Mouse (Mus musculus) gastrocnemius, postnatal 36 days (tissue): Measurements from ENCODE around the gene Susd6. TPM values are rescaled to one million over a fixed set of nuclear protein-coding genes. Genes with fewer than 3 reads are reported as not detected.

Experiments used
- DNase-seq, 2 experiments: peaks; one replicate each; pipeline ENCODE4 v3.0.0; 2022
- intact Hi-C: fragments of 180-260 bp; cut with DNase I; formaldehyde crosslinking; loops from one replicate; pipeline ENCODE4 v1.15.1; 2025
- long read RNA-seq, 2 experiments: library from polyadenylated mRNA; stranded (forward); transcript quantifications; one replicate each; pipeline ENCODE4 v2.0.0; 2021
- total RNA-seq, 2 experiments: library from RNA; stranded (reverse); gene quantifications; 2 replicates each; pipeline ENCODE4 v1.2.3; 2021

Susd6 gene
- 10 to 100 TPM; 29.6 to 30.3 TPM for total RNA-seq
- long read RNA-seq, experiment 1, full-length matches to known transcripts: 4 of 79 reads
- long read RNA-seq, experiment 1, partial matches to known transcripts: 1 of 79 reads
- long read RNA-seq, experiment 1, other reads (novel, unspliced or antisense): 74 of 79 reads
- long read RNA-seq, experiment 2, full-length matches to known transcripts: 4 of 70 reads
- long read RNA-seq, experiment 2, partial matches to known transcripts: 66 of 70 reads
- long read RNA-seq, experiment 2, other reads (novel, unspliced or antisense): 0 of 70 reads

DNA sequence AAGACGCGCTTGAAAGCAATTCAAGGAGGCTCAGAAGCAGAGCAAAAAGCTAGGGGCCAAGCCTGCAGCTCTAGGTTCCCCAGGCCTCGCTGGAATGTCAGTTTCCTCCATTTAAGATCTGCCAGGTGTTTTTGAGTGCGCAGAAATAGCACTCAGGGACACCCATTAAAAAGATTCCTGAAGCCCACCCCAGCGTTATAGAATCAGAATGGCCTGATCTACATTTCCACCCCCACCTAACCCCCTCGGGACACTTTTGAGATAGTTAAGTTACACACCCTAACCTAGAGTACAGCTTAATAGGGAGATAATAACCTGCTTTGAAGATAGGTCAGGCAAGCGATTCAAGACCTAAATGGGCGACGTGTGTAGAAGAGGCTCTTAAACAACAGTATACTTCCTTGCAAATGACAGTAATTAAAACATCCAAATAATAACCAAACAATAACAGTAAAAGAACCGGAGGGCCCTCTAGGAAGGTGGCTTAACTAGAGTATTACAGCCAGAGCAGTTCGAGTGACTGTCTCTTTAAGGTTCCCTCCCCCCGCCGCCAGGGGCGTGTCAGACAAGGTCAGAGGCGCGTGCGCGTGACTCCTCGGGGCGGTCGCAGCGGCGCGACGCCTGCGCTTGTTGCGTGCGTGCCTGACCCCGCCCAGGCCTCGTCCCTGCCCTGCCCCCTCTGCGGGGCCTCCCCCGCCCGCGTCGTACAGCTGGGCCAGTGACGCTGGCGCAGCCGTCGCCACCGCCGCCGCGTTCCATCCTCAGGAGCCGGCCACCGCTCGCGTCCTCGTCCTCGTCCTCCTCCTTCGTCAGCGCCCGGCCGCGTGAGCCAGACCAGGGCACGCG, at the start of gene Susd6:
Gene Susd6, plus strand, starts transcription at position 662 of the 846 bp plus-strand sequence.
- intact Hi-C loops: loop anchor here (5.0 kb wide), 1 partner anchor 37 kb away; no protein-coding TSS in a partner anchor
- DNase-seq: peak; percentile 96 to 99

DNA sequence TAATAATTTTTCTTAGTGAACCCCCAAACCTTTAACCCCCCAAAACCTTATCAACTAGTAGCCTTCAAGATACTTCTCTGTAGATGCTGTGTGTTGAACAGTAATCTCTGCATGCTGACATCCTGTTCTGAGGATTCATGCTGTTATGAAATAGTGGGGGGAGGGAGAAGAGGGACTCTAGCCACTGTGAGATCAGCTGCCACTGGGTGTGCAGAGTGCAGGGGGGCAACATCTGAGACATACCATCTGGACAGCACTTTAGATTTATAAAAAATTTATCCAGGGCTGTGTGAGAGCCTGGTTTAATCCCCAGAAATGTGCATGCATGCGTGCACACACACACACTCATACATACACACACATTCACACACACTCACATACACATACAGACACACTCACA, 45.7 kb upstream of the Susd6 start:
- no peak for DNase-seq
- intact Hi-C loops: no loop called here

GRCm38 (mm10) chr12:80746031-80746813, 44.1 kb upstream of the Susd6 start:
- intact Hi-C loops: no loop called here
- no peak for DNase-seq

- intact Hi-C loops: no loop called here
- no peak for DNase-seq
These were observed 38.8 kb upstream of the Susd6 start for GRCm38 (mm10) chr12:80751556-80751955.

DNA sequence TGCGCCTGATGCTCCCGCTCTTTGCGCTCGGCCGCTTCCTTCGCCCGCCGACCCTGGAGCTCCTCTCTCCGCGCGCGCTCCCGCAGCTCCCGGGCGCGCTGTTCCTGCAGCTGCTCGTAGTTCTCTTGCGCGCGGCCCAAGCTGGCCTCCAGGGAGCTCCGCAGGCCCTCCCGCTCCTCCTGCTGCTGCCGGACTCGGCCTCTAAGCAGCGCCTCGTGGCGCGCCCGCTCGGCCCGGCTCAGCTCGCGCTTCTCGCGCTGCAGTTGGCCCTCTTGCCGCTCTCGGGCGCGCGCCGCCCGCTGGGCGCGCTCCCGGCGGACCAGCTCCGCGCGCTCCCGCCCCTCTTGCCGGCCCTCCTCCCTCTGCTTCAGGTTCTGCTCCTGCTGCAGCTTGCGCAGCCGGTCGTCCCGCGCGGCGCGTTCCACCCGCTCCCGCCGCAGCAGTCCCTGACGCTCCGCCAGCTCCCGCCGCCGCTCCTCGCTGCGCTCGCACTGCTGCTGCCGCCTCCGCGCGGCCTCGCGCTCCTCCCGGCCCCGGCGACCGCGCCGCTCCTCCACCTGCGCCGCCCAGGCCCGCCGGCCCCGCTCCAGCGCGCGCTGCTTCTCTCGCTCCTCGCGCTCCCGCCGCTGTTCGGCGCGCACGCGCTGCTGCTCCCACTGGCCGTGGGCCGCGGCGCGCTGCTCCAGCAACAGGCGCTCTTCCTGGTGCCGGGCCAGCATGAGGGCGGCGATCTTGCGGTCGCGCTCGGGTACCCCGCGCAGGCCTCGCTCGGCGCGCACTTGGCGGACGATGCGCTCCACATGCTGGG, 32.4 kb upstream of the Susd6 start:
- DNase-seq: peak; percentile 58 to 65
- intact Hi-C loops: no loop called here

GRCm38 (mm10) chr12:80758559-80759386, 31.5 kb upstream of the Susd6 start:
- intact Hi-C loops: no loop called here
- DNase-seq: peak in 1 of 2 experiments; percentile 28

DNA sequence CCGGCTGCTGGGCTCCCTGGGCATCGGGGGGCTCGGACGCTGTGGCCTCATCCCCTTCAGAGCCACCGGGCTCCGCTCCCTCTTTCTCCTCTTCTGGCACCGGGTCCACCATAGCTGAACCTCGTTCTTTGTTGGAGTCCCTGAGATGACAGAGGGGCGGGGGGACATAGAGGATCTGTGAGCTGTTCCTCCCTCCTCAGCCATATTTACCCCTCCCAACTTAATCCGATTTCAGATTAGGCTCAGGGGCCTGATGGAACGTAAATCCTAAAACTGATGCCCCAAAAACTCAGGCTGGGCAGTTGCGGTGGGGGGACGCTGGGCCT, 31.0 kb upstream of the Susd6 start:
- DNase-seq: no peak
- intact Hi-C loops: no loop called here

GRCm38 (mm10) chr12:80759713-80760395, 30.5 kb upstream of the Susd6 start:
- intact Hi-C loops: no loop called here
- DNase-seq: no peak

DNA sequence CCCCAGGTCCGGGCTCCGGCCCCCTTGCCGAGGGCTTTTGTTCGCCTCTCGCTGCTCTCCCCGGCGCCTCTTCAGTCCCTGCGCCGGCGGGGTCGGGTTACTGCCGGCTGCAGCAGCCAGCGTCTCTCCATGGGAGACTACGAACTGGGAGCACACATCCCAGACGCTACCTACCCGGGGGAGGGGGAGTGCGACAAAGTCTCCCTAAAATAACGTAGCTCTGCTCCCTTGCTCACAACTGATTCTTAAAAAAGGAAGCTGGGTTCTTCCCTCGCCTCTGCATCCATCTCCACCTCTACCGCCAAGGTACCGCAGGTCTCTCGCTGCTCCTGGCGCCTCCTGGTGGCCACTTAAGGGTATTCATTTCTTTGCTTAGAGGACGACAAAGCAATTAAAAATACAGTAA, 29.9 kb upstream of the Susd6 start, which contains the start of gene Ccdc177:
Gene Ccdc177, minus strand, starts transcription at position 292 of the 406 bp plus-strand sequence.
- intact Hi-C loops: no loop called here

DNA sequence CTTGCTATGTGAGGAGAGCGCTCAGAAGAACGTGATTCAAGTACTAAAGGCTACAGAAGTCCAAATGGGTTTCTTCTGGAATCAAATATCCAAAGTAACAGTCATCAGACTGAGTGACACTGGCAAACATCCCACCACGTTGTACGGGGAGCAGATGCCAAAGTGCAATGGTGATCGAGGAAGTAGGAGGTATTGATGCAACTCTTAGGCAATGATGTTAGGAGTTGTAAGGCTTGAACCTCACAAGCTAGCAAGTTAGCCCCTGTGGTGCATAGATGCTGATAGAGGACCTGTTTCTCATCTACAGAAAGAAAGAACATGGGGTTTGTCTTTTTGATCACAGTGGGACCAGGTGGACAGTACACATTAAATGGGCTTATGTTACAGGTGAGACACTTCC, 27.3 kb upstream of the Susd6 start:
- no peak for DNase-seq
- intact Hi-C loops: no loop called here

More for the DNA sequence above, 29.9 kb upstream of the Susd6 start, which contains the start of gene Ccdc177:
- peak; percentile 32 to 51 for DNase-seq

GRCm38 (mm10) chr12:80764116-80764515, 26.2 kb upstream of the Susd6 start:
- no peak for DNase-seq
- intact Hi-C loops: no loop called here

GRCm38 (mm10) chr12:80769697-80770096, 20.6 kb upstream of the Susd6 start:
- intact Hi-C loops: loop anchor here (1.0 to 2.0 kb wide), 2 partner anchors 13 to 126 kb away; no protein-coding TSS in a partner anchor

GRCm38 (mm10) chr12:80774786-80775185, 15.5 kb upstream of the Susd6 start:
- DNase-seq: no peak
- intact Hi-C loops: no loop called here

More at GRCm38 (mm10) chr12:80769697-80770096, 20.6 kb upstream of the Susd6 start:
- DNase-seq: peak; percentile 68 to 70

- DNase-seq: no peak
- intact Hi-C loops: no loop called here
These were observed 14.2 kb upstream of the Susd6 start for GRCm38 (mm10) chr12:80776046-80776634.

- DNase-seq: no peak
- intact Hi-C loops: no loop called here
These were observed 11.9 kb upstream of the Susd6 start for GRCm38 (mm10) chr12:80778188-80778936.

GRCm38 (mm10) chr12:80779760-80780159, 10.6 kb upstream of the Susd6 start:
- intact Hi-C loops: no loop called here
- DNase-seq: no peak

DNA sequence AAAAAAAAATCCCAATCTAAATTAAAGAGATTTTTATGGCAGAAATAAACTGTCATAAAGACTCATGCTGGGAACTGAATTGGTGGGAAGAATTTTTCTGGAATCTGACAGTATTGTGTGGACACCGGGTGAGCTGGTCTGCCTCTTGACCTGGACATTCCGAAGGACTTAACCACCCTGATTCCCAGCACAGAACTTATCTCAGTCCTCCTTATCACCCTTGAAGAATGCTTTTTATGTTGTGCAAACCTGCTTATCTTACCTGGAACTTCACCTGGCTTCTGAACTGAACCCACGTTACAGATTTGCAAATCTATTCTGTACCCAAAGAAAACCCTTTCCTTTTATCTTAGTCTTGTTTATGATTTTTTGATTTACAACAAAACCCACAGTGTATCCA, 8.1 kb upstream of the Susd6 start:
- intact Hi-C loops: loop anchor here (2.0 kb wide), 1 partner anchor 13 kb away; no protein-coding TSS in a partner anchor
- no peak for DNase-seq
